ENCODE assay signal across 7 mouse cellular contexts in the genomic region with DNA sequence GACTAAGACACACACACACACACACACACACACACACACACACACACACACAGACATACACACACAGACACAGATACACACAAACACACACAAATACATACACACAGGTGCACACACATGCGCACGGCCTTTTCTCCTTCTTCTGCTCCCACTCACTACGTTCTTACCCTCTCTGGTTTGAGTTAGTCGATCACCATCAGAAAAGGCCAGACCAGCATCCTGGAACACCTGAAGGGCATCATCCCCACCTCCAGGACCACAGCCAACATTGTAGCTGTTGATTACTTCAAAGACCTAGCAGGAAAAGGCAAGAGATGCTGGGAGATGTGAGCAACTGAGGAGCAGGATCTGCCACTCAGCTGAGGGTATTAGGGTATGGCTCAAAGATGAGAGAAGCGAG. TPM values are rescaled to one million over a fixed set of nuclear protein-coding genes. Genes with fewer than 3 reads are reported as not detected.
"Had no signal": no experiment of that assay in that cellular context is flagged by ENCODE, and none has a peak within 500 bp of the region (broad histone marks: within the 10 kb centered on the region; RNA-seq: fewer than 3 reads in every experiment).

No protein-coding gene starts in this region.

RNA-seq across cellular contexts. Expression of a gene that starts 6.2 kb away (rescaled TPM):
- polyA plus RNA-seq: heart, embryonic 11.5 days; hindbrain, embryonic 10.5 days; hindbrain, embryonic 11.5 days; hindbrain, embryonic 12.5 days; hindbrain, embryonic 13.5 days; hindbrain, embryonic 14.5 days; kidney, embryonic 14.5 days had no signal
